Mouse (Mus musculus) urinary bladder, adult 2 months (tissue): ENCODE measurements around the gene Ppard. TPM values are rescaled to one million over a fixed set of nuclear protein-coding genes. Genes with fewer than 3 reads are reported as not detected.
"Not testable (repeated sequence)": the region's sequence is repeated elsewhere in the genome, so short reads cannot be mapped to it uniquely, and the experiment has no call there.

ENCODE experiments used
- DNase-seq: peaks from one replicate; pipeline ENCODE4 v3.0.0; 2022; ENCODE audit warnings: low spot score
- polyA plus RNA-seq: library from polyadenylated mRNA; depleted of rRNA; stranded (reverse); fragments of >200 nt; gene quantifications from 2 replicates; pipeline ENCODE4 v1.2.3, GENCODE M21; 2012

Ppard gene
- polyA plus RNA-seq, 1 experiment, result 23.8 TPM

DNA sequence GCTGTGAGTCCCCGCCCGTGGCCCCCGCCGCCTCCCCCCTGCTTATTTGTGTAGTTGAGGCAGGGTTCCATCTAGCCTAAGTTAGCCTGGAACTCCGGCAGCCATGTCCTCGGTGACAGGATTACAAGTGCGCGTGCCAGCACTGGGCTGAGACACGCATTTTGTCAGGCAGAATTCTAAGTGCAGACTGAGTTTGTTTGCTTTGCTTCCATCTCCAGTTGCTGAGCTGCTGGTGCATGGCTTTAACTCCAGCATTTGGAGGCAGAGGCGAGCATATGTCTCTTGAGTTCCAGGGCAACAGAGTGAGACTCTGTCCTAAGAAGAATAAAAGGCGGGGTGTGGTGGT, 81.4 kb downstream of the Ppard start:
- DNase-seq, result no peak

DNA sequence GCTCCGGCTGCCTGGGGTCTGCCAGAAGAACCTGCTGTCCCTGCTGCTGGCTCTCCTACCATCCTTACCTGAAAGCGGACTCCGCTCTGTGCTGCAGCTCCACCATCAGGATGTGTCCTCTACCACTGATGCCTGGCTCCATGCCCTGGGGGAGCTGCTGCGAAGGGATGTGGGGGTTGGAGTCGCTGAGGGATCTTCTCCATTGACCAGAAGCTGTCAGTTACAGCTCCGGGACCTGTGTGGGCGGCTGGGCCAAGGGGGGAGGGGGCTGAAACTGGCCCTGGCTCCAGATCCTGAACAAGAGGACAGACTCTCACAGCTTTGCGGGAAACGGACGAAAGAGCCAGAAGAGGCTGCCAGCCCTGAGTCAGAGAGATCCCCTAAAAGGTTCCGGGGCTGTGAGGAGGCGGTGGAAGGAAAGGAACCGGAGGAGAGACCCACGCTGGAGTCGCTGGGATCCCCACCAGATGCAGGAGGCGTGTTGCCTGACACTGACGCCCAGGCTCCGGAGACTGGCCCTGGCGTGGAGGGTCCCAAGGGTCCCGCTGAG, 83.2 kb downstream of the Ppard start:
- DNase-seq, result no peak

DNA sequence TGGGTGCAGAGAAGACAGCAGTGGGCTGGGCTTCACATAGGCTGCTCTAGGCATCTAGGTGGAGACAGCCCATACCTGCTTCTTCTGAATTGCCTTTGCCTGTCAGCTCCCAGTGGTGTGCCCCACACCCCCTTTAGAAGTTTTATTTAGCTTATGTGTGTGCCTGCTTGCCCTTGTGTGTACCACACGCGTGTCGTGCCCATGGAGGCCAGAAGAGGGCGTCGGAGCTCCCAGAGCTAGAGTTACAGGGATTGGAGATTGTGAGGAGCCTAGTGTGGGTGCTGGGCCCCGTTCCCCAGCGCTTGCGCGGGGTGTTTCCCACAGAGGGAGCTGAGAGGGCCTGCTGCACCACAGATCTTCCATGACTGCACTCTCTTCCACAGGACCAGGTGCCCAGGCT, 84.0 kb downstream of the Ppard start:
- no peak for DNase-seq

DNA sequence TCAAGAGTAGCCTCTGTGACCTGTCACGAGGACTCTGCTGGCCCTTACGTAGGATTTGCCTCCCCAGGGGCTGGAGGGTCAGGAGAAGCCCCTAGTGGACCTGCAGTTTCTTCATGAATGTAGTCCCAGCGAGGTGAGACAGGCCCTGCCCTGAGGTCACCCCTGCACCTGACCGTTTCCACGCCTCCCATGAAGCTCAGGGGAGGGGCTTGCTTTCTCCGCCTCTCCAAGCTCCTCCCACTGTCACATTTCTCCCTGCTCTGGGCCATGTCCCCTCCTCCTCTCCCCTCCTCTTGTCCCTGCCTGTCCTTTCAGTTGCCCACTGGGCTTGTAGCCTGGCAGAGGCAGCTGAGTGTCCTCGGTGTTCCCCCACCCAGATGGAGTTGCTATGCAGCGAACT, 84.6 kb downstream of the Ppard start:
- no peak for DNase-seq

DNA sequence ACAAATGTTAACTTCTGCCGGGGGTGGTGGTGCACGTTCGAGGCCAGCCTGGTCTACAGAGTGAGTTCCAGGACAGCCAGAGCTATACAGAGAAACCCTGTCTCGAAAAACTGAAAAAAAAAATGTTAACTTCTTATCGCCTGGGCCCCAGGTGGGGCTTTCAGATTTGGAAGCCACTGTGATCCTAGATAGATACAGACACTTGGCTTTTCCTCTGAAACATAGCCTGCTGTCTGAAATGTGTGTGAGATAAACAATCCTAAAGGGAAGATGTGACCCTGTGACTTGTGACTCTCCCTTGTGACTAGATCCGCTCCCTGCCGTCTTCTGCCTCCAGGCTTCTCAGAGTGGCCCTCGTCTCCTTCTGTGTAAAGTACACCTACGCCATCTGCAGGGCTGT, 85.2 kb downstream of the Ppard start:
- DNase-seq, result no peak

DNA sequence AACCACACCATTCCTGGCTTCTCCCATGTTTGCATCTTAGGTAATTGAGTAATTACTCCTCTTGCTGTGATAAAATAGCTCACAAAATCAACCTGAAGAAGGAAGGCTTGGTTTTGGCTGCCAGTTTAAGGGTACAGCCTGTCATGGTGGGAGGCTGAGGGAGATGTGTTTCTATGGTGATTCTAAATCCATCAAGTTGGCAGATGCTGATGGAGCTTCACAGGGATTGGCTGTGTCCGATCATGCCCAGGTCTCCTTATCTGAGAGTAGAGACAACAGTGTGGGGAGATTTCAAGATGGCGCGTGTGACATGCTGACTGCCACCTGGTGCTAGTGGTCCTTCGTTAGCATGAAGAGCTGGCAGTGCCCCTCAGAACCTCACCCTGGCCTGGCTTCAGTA, 89.2 kb downstream of the Ppard start:
- DNase-seq, result no peak

DNA sequence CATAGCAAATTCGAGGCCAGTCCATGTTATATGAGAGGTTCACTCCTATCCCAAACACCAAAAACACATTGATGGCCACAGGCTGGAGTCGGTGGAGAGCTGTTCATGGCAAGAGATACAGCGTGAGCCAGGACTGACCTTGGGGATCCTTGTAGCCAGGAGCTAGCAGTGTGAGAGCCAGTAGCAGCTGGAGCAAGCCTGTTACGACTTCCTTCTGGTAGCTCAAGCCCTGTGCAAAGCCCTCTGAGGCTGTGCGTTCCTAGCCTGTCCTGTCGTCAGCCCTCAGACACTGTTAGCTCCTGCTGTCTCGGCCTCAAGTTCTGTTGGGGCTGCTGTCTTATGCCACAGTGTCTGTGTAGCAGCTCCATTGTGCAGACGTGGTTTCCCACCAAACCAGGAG, 91.3 kb downstream of the Ppard start:
- DNase-seq, result no peak

DNA sequence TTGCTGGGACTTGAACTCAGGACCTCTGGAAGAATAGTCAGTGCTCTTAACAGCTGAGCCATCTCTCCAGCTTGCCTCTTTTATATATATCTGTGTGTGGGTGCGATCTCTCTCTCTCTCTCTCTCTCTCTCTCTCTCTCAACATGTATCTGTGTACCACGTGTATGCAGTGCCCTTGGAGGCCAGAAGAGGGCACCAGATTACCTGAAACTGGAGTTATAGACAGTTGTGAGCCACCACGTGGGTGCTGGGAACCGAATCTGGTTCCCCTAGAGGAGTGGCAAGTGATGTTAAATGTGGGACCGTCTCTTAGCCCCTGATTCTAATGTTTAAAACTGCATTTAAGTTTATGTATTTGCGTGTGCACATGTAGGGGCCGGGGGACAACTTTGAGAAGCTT, 91.9 kb downstream of the Ppard start:
- DNase-seq, result not testable (repeated sequence)

DNA sequence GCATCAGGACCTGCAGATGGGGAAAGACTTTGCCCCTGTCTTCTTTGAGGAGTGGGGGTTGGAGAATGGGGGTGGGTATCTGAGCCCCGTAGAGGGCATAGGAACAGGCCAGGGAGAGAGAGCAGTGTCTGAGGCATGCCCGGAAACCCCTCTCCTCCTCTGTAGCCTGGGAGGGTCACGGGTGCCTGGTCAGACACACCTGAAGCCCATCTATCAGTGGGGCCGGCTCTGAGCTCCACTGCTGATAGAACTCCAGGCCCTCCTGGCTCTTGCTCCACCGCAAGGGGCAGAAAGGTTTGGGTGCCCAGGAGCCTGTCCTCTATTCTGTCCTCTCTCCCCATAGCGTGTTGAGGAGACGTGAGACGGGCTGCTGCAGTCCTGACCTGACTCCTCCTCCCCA, 93.3 kb downstream of the Ppard start:
- no peak for DNase-seq

DNA sequence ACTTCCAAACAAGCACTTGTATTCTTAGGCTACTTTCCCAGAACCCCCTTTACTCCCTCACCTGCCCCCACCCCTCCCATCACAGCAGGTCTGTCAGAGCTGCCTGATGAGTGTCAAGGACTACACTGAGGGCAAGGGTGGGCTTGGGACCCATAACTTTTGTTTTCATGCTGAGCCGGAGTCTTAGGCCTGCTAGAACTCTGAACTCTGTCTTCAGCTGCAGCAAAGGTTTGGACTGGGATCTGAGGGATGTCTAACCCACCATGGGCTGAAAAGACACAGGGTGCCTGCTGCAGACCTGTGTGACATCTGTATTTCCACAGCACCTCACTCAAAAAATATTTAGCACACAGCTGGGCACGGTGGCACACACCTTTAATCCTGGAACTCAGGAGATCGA, 94.5 kb downstream of the Ppard start:
- DNase-seq, result no peak

DNA sequence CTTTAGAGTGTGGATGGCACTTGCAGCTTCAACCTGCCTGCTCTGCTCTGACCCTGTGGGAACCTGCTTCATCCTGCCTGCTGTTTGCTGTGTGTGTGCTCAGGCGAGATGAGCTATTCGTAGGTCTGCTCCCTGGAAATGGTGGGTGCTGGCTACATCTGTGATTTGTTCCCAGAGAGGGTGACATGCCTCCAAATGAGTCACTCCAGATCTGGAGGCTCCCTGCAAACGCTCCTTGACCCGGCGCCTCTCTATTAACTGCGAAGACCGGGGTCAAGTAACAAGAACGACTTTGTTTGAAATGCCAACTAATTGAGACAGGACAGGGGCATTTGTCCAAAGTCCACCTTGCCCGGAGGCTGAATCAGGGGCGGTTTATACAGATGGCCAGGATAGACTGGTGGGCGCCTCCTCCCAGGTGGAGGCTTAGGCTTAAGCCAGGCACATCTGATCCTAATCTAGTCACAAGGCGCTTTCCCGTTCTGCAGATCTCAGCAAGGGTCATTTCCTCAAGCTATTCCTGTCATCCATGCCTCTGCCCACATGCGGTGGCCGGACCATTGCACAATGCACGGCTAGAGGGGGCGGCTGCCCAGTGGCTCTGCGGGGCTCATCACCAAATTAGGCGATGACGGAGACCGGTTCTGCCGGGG, 95.3 kb downstream of the Ppard start:
- no peak for DNase-seq

DNA sequence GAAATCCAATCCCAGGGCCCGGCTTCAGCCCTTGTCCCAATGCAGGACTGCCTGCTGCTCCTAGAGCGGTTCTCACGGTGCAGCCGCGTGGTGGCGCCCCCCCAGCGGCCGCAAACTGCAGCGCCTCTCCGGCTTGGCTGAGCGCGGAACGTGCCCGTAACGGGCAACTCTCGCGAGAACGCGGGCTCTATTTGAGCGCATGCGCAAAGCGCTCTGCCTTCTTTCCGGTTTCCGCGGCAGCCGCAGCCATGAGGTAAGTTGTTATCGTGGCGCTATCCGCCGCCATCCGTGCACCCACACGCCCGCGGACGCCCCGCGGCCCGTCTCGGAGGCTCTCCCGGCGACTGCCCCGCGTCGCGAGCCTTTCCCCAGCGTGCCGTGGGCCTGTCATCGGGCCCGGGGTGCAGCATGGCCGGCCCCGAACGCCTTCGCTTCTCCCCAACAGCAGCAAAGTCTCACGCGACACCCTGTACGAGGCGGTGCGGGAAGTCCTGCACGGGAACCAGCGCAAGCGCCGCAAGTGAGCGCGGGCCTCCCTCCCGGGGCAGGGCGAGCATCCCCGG, 95.9 kb downstream of the Ppard start, which contains the start of gene Rpl10a:
Gene Rpl10a (plus strand): TSS at position 106 of the 563 bp plus-strand sequence.
- peak; percentile 99 for DNase-seq

DNA sequence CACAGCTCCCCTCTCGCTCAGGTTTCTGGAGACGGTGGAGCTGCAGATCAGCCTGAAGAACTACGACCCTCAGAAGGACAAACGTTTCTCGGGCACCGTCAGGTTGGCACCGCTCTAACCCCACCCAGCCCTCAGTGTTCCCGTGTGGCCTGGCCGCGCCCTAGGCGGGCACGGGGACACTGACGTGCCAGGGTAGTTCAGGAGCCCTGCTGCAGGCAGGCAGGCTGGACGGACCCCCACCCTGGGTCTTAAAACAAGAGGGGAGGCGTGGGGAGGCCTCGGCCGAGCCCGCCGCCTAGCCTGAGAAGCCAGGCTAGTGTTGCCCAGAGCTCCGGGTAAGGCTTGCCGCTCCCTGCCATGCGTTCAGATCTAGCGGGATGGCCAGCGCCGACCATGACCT, 96.4 kb downstream of the Ppard start:
- DNase-seq, result no peak

DNA sequence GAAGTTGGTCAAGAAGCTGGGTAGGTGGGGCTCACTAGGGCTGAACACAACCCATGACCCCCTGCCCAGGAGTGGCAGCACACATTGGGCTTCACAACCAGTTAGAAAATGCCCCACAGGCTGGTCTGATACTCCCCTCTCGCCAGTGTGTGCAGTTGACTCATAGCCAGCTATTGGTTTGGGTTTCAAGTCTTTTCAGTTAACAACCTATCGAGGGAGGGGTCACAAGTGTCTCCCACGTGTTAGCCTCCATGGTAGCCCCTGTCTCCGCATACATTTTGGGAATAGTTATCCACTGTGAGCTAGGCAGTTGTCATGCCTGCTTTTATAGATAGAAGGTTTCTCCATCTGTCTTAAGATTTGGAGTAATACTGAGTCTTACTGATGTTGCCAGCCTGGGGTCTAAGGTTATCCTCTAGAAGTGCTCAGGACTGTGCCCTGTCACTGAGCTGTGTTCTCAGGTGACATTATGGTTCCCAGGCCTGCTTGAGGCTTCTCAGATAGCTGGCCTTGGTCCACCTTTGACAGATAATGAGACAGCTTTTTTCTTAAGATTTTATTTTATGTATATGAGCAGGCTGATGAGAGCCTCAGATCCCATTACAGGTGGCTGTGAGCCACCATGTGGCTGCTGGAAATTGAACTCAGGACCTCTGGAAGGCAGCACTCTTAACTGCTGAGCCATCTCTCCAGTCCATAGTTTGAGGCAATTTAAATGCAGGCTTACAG, 97.2 kb downstream of the Ppard start:
- DNase-seq, result no peak

DNA sequence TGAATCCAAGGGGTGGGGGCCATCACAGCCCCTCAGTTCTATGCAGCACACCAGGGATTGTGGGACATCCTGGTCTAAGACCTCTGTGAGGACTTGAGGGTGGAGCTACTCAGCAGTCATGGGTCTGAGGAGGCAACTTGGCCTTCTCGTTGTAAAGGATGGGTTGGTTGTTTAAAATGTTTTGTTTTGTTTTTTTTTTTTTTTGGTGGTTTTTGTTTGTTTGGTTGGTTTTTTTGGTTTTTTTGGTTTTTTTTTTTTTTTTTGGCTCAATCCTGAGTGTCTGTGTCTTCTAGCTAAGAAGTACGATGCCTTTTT, 97.7 kb downstream of the Ppard start:
- no peak for DNase-seq

DNA sequence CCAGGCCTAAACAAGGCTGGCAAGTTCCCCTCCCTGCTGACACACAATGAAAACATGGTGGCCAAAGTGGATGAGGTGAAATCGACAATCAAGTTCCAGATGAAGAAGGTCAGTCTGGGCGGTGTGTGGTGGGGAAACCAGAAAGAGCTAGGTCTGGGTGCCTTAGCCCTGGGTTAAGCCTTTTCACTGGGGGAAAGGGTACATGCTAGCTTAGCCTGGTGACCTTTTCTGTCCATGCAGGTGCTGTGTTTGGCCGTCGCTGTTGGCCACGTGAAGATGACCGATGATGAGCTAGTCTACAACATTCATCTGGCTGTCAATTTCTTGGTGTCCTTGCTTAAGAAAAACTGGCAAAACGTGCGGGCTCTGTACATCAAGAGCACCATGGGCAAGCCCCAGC, 98.1 kb downstream of the Ppard start:
- not testable (repeated sequence) for DNase-seq

DNA sequence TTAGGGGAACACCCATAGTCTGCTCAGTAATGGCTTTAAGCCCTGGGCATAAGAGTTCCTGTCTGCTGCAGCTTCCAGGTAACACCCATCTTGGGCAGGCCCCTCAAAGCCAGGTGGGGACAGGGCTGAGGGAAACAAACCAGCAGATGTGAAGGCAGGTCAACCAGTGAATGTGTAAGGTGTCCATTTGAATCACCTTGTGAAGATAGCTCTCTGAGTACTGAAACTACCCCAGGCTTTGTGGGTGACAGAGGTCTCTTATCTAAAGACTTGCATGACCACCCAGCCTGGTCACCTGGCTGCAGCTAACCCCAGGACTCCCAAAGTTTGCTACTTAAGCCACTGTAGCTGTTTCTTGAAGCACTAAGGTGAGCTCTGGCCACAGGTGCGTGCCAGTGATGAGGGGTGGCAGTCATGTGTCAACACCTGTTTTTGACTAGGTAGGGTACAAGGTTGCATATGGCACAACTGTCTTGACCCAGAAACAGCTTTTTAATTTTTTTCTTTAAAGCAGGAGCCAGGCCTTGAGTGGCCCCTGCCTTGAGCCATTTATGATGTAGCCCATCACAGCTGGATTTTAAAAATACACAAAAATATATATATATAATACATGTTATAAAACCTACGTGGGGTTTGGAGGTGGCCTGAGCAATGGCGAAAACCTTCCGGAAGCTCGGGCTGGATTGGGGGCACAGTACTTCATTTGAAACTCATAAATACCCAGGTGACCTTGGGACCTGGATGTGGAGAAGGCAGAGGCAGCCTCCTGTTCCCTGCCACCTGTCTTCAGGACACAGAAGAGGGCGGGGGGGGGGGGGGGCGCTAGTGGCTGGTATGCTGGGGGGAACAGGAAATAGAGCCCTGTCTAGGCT, 99.0 kb downstream of the Ppard start:
- no peak for DNase-seq

DNA sequence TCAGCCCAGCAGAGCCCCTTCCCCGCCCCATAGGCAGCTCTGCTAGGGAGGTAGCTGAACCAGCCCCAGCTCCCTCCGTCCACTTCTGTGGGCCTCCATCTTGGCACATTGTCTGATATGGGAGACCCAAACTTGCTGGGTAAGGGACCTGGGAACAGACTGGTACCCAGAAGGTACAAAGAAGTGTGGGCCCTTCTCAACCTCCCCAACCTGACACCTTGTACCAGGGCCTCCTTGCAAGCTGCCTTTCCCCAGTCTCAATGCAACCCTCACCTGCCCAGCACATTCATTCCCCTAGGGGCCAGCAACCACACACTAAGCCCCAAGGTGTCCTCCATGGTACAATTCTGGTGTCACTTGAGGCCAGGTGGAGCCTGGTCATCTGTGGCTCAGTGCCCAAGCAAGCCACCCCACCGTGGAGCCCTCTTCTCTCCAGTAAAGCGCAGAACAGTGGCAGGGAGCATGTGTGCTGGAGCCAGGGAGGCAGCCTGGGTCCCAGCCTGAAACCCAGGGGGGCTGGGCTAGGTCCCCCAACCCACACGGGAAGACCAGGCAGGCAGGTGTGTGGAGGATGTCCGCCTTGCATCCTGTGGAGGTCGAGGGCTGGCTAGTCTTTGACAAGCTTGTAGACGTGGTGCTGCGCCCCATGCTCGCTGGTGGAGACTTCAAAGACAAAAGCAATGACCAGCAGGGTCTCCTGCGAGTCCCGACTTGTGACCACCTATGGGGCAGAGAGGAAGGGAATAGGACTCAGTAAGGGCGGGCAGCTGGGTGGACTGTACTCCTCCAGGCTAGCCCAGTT, 99.8 kb downstream of the Ppard start:
- DNase-seq, result no peak

DNA sequence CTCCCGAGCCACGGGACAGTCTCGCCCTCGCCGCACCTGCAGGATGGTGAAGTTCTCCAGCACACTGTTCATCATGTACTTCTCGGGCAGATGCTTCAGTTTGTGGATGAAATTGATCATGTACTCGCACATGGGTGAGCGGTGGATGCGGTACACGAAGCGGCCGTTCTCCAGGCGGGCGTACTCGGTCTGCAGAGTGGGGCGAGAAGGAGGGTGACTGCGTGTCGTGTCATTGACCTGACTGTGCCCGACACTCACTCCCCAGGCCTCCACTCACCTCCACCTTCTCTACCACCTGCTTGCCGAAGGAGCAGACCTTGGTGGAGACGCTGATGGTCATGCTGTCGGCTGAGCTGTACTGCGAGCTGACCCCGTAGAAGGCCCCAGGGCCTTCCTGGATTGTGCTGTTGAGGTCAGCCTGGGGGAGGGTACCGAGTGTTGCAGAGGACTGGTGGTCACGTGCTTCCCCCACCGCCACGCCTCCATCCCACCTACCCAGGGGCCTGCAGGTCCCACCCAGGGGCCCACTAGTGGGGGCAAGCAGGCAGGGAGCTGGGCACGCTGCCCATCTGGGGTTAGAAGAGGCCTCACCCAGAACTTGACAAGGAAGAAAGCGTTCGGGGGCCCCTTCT, 100.5 kb downstream of the Ppard start:
- DNase-seq, result no peak

DNA sequence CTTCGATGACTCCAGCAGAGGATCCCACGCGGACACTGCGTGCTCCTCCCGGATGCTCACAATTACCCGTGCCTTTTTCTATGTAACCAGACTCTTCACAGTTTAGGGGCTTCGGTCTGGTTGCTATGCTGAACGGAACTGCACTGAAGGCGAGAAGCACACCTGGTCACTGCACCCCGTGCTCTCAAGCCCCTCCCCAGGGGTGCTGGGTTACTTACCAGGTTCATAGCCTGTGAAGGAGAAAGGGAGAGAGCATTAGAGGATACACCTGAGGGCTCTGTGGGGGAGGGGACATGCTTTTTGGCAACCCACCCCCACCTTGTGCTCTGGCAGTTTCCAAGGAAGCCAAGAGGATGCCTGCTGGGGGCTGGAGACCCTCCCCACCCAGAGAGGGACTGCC, 102.8 kb downstream of the Ppard start:
- DNase-seq, result no peak

DNA sequence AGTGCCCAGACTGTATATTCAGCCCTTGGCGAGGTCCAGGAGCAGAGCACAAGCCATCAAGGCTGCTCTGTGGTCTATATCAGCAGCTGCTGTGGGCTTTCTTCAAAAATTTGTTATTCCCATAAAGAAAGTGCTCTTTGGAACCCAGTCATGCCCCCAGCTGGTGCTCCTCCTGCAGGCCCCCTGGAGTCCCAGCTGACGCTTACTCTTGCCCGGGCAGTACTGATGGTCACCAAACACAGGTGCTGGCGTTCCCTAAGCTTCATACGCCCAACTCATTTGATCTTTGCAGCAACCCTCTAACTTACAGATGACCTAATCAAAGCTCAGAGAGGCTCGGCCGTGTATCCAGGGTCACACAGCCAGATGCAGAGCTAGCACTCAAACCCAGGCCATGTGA, 105.0 kb downstream of the Ppard start:
- DNase-seq, result no peak
